Mouse (Mus musculus) megakaryocyte-erythroid progenitor cell, adult 5 weeks (primary cell): ENCODE measurements around the gene Mrps18c. TPM values are rescaled to one million over a fixed set of nuclear protein-coding genes. Genes with fewer than 3 reads are reported as not detected.

Experiments
- polyA plus RNA-seq: library from polyadenylated mRNA; stranded (reverse); fragments of >175 nt; gene quantifications from 2 replicates; pipeline ENCODE4 v1.2.3, GENCODE M21; 2012

The Mrps18c gene
- polyA plus RNA-seq = 7.0 and 11.1 TPM in 2 replicates

GRCm38 (mm10) chr5:100798165-100798860, at the start of gene Mrps18c, which contains the start of gene Helq:
Mrps18c (plus strand) TSS chr5:100798627.
Helq (minus strand) TSS chr5:100798598.

GRCm38 (mm10) chr5:100820483-100821184, 22.2 kb downstream of the Mrps18c start, which contains the start of gene Abraxas1:
Abraxas1 (minus strand) TSS chr5:100820965.

GRCm38 (mm10) chr5:100845485-100845847, 47.0 kb downstream of the Mrps18c start, which contains the start of gene Gpat3:
Gpat3 (plus strand) TSS chr5:100845713.

Other genes with a start within 250 kb of the Mrps18c start
- gene Plac8, start 226.4 kb upstream of the Mrps18c start, polyA plus RNA-seq = 60.6 and 83.1 TPM in 2 replicates
- 52.9 and 54.3 TPM in 2 replicates for gene Coq2, start 123.5 kb upstream of the Mrps18c start, polyA plus RNA-seq
- 11.0 and 19.0 TPM in 2 replicates for gene Hpse, start 78.9 kb upstream of the Mrps18c start, polyA plus RNA-seq
- gene Helq, start within 50 bp of the Mrps18c start, polyA plus RNA-seq = 13.7 and 16.2 TPM in 2 replicates
- gene Abraxas1, start 22.3 kb downstream of the Mrps18c start, polyA plus RNA-seq = 6.5 and 8.9 TPM in 2 replicates
- 0.15 and 0.28 TPM in 2 replicates for gene Gpat3, start 47.1 kb downstream of the Mrps18c start, polyA plus RNA-seq